Mouse (Mus musculus): ENCODE results near the gene Duoxa2.
A peak's percentile ranks its signal among the peaks of the same experiment; 100 is the strongest.
"Not testable (repeated sequence)": the region's sequence is repeated elsewhere in the genome, so short reads cannot be mapped to it uniquely, and the experiment has no call there.

The Duoxa2 gene

DNA sequence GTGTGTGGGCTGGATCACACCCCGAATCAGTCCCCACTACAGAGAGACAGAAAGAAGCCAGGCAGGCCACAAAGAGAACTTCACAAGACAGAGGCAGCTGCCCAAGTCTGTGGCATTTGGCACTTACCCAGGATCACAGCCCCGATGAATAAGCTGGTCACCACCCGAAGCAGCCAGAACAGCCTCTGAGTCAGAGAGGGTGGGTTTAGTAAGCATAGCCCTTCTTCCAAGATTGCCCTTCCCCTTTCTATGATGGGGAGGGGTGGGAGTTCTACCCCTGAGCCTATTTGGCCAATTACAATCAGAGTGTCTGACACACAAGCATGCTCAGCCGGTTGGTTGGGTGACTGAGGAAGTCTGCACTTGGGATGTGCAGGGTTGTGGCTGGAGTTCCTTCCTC lies 7.5 kb downstream of the Duoxa2 start:
- peak in 1 of 2 experiments; percentile 22 for DNase-seq (ENCODE audit: low spot score in 2 of 2)

- no peak for DNase-seq (ENCODE audit: low spot score in 2 of 2)
Observed at GRCm38 (mm10) chr2:122309647-122310046, 10.9 kb downstream of the Duoxa2 start.

GRCm38 (mm10) chr2:122311561-122311960 lies 12.9 kb downstream of the Duoxa2 start:
- DNase-seq (ENCODE audit: low spot score in 2 of 2), result no peak

DNA sequence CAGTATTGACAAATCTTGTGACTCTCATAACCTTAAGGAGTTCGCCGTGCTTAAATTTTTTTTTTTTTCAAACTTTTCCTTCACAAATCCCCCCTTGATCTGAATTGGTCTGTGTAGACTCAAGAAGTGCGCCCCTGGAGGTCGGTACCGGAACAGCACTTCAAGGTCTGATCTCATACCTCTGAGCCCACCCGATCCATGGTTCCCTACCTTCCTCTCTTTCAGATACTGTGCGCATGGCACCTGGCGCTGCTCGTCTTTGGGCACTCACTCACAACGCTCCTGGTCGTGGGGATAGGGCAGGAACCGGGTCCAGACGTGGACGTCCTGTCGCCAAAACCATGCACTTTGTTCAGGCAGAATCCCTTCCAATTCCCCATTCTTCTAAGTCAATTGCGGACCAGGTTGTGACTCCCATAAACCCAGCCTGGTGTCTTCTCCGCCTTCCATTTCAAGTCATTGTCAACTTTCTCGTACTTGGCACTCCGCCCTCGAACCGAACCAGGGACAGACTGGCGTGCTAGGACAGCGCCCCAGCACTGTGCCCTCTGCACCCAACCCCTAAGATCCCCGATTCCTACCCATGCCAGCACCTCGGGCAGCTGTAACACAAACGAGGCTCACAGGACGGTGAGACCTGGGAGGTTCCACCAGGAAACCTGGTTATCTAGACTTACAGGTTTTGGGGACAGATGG lies 14.2 kb downstream of the Duoxa2 start:
- DNase-seq (ENCODE audit: low spot score in 2 of 2), result peak; percentile 49 to 51

DNA sequence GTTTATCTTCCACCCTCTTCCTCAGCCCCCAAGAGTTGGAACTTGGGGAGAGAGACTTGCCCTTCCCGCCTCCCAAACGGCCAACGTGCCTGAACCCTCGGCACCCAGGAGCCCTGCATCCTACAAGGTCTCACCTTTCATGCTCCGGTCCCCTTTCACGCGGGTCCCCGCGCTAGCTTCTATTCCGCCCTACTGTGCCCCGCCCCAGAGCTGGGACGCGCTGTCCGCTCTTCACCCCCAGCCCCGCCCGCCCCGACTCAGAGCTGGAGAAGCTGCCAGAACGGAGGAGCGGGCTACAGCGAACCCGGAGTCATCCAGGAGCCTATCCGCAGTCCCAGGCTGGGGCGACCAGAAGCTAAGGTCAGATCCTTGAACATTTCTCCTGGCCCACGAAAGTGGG lies 14.8 kb downstream of the Duoxa2 start, which contains the start of gene Duoxa1:
TSS of gene Duoxa1 (minus strand) at position 195 of the 400 bp plus-strand sequence.
- no peak for DNase-seq (ENCODE audit: low spot score in 2 of 2)

DNA sequence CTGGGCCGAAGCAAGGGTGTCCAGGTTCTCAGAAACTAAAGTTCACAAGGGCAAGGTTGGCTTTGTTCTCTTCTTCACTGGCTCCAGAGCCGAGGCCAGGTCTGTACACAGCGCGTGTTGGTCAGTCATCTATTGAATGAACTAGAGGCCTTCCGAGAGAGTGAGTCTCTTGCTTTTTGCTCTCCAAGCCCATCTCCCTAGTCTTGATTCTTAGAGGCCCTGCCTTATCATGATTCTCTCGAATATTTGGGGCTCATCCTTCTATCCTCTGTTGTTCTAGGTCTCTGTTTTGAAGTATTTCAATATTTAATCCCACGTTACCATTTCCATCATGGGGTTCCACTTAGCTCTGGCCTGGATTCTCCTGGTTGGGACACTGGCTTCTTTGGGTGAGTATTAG lies 16.7 kb downstream of the Duoxa2 start, which contains the start of gene Duox1:
TSS of gene Duox1 (plus strand) at position 301 of the 400 bp plus-strand sequence.
- DNase-seq (ENCODE audit: low spot score in 2 of 2), result no peak

- DNase-seq (ENCODE audit: low spot score in 2 of 2), result no peak
Observed at GRCm38 (mm10) chr2:122317384-122317783, 18.7 kb downstream of the Duoxa2 start.

DNA sequence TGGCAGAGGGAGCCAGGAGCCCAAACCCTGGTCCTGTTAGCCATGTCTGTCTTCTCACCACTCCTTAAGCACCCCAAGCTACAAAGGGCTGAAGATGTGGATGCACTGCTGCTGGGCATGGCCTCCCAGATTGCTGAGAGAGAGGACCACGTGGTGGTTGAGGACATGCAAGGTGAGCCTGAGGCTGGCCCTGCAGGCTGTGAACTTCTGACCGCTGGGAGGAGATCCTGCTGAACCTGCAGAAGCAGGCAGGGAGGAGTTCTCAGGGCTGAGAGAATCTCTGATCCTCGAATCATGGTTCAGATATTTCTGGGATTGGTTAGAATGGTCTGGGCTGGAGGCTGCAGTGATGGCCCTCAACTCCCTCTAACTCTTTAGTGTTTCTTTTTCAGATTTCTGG lies 25.3 kb downstream of the Duoxa2 start:
- no peak for DNase-seq (ENCODE audit: low spot score in 2 of 2)

- DNase-seq (ENCODE audit: low spot score in 2 of 2), result no peak
Observed at GRCm38 (mm10) chr2:122324586-122324985, 25.9 kb downstream of the Duoxa2 start.

DNA sequence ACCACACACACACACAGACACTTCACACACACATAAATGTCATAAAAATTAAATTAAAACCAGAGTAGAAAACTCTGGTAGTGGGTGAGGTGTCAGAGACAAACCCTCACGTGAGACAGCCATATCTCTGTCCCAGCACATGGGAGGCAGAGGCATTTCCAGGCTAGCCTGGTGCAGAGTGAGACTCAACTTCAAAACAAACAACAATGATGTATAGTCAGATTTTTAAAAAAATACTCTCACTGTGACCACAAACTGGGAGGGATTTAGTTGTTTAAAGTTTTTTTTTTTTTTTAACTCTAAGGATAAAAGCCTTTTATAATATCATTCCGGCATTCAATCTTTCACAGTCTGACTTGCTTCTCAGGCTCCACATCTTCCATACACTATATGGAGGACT lies 26.7 kb downstream of the Duoxa2 start:
- no peak for DNase-seq (ENCODE audit: low spot score in 2 of 2)

GRCm38 (mm10) chr2:122327986-122328385 lies 29.3 kb downstream of the Duoxa2 start:
- DNase-seq (ENCODE audit: low spot score in 2 of 2), result no peak

- DNase-seq (ENCODE audit: low spot score in 2 of 2), result not testable (repeated sequence)
Observed at GRCm38 (mm10) chr2:122330317-122330716, 31.6 kb downstream of the Duoxa2 start.

- no peak for DNase-seq (ENCODE audit: low spot score in 2 of 2)
Observed at GRCm38 (mm10) chr2:122332222-122332621, 33.5 kb downstream of the Duoxa2 start.

- no peak for DNase-seq (ENCODE audit: low spot score in 2 of 2)
Observed at GRCm38 (mm10) chr2:122334170-122334569, 35.5 kb downstream of the Duoxa2 start.

DNA sequence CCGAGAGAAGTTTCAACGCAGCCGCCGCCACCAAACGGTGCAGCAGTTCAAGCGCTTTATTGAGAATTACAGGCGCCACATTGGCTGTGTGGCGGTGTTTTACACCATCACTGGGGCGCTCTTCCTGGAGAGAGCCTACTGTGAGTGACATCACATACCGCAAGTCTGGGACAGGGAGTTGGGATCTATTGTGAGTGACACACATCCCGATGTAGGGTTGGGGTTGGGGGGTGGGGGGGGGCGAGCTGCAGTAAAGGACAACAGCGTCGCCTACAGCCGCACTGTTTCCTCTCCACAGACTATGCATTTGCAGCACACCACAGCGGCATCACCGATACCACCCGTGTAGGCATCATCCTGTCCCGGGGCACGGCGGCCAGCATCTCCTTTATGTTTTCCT lies 38.6 kb downstream of the Duoxa2 start:
- DNase-seq (ENCODE audit: low spot score in 2 of 2), result no peak

GRCm38 (mm10) chr2:122345106-122345893 lies 46.6 kb downstream of the Duoxa2 start:
- no peak for DNase-seq (ENCODE audit: low spot score in 2 of 2)

- not testable (repeated sequence) for DNase-seq (ENCODE audit: low spot score in 2 of 2)
Observed at GRCm38 (mm10) chr2:122346164-122346563, 47.5 kb downstream of the Duoxa2 start.

DNA sequence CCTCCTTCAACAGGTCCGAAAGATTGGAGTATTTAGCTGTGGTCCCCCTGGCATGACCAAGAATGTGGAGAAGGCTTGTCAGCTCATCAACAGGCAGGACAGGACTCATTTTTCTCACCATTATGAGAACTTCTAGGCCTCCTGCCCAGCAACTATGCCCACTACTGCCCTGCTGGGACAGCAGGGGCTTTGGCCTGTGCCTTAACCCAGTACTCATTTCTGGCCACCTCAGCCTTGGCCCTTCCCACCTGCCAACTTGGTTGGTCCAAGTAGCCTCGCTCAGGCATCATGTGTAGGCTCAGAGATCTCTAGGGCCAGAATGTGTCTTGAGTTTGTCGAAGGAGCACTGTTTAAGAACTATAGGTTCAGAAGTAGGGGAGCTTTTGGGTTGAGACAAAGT lies 48.6 kb downstream of the Duoxa2 start:
- DNase-seq (ENCODE audit: low spot score in 2 of 2), result no peak

- DNase-seq (ENCODE audit: low spot score in 2 of 2), result peak; percentile 90 to 91
Observed at GRCm38 (mm10) chr2:122348531-122349131, 49.9 kb downstream of the Duoxa2 start.

DNA sequence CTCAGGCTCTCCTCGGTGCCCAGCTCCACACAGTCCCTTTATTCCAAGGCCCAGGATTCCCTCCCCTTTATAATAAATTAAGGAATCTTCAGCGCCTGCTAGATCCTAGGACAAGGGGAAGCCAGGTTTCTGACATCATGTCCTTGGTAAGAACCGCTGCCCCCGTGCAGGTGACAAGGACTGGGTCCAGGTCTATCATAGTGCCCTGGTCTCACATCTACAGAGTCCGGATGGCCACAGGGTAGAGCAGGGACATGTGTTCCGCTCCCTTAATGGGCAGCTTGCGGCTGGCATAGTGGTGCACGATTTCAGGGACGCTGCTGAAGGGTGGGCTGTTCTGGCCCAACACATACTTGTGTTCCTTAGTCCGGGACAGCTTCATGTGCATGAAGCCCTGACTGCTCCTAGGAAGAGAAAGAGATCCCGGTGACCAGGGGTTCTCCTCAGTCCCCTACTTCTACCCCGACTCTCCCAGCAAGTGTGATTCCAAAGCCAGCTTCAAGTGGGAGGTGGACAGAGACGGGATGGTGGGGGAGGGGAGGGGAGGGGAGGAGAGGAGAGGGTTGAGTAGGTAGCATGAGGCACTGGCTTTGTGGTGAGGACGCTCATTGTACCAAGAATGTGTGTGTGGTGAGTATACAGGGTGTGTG lies 50.6 kb downstream of the Duoxa2 start:
- no peak for DNase-seq (ENCODE audit: low spot score in 2 of 2)

DNA sequence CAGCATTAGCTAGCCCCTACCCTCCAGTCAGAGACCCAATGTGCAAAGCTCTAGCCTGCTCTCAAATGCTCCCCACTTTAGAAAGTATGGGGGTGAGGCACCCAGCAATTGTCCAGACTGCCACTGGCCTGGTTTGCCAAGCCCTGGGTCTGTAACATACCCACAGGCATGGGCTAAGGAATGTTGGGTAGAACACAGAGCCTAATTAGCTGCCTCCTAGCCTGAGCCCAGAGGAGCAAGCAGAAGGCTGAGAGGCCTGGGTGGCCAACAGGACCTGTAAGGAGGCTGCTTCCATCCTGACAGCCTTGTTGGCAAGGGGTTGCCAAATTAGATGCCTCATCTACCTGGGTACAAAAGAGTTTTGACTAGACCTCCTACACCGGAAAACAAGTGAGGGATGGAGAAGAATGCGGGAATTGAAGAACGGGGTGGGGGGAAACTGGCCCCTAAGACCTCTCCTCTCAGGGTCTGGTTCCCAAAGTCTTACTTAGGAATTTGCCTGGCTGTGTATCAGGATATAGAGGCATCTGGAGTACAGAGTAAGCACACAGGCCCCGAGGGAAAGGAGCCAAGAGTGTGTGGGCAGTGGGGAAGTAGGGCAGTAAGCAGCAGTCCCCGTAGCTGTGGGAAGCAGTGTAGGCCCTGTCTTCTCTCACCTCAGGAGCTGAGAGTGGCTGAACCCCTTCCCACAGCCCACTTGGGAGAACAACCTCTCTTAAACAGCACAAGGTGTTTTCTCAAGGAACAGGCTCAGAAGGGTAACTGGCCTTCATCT lies 52.6 kb downstream of the Duoxa2 start:
- DNase-seq (ENCODE audit: low spot score in 2 of 2), result peak; percentile 76 to 82
